Mouse (Mus musculus): ENCODE data around the gene Wdr93. TPM values are rescaled to one million over a fixed set of nuclear protein-coding genes. Genes with fewer than 3 reads are reported as not detected.

The Wdr93 gene
- total RNA-seq (2021) = under 1 TPM in 1 of 2 experiments, not detected in 1; 0.14 TPM

DNA sequence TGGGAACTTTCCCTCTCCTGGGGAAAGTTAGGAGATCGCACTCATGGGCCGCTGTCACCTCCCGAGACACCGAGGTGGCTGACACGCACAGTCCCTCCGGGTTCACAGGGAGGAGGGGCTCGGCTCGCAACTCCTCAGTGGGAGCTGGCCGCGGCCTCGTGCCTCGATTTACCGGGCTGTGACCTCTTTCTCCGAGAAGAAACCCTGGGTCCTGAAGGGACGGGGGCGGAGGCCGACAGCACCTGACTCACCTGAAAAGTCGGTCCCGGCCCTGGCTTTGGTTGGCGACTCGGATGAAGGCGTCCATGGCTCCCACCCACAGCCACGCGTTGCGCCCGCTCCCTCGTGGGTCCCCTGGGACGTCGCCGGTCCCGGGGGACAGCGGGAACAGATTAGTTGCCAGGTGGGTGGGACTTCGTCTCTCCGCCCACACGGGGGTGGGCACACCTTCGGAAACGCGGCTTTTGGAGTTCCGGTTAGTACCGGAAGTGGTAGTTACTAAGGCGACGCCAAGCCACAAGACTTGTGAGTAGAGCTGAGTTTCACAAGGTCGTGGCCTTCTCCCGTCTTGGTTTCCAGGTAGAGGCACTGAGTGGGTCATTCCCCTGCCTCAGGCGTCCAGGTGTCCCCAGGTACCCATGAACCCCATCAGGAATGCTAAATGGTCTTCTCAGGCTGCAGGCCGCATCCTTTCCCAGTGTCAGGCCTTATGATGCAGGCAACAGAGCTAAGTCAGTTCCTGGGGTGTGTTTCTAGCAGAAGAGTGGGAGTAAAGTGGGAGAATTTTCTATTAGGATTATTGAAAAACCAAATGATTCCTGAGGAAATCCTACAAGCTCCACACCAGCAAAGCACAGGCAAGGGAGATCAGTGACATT, at the start of gene Wdr93, which contains the start of gene Pex11a:
Gene Wdr93, plus strand, starts transcription at position 505 of the 878 bp plus-strand sequence.
Gene Pex11a, minus strand, starts transcription at position 473 of the 878 bp plus-strand sequence.
- peak; percentile 65 to 73 for DNase-seq
- intact Hi-C loops (cut with DNase I) = no loop called here

GRCm38 (mm10) chr7:79696495-79696894, 46.5 kb upstream of the Wdr93 start:
- intact Hi-C loops (cut with DNase I) = no loop called here
- DNase-seq = no peak

- intact Hi-C loops (cut with DNase I) = no loop called here
- no peak for DNase-seq
Observed at GRCm38 (mm10) chr7:79702755-79703154, 40.2 kb upstream of the Wdr93 start.

DNA sequence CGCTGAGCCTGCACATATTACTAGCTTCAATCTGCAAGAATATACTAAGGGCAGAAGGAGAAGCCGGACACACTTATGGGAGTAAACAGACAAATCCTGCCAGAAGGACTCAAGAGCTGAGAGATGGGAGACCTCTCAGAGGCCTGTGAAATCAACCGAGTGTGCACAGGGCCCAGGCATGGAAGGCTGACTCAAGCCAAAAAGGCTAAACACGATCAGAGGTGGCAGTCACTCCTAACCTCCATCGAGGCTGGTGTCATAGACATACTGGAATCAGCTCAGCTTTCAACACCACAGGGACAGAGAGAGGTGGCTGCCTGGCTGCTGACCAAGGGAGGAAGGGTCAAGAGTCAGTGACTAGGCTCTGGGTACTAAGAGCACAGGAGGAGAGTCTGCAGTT, 37.8 kb upstream of the Wdr93 start:
- no peak for DNase-seq
- intact Hi-C loops (cut with DNase I) = no loop called here

DNA sequence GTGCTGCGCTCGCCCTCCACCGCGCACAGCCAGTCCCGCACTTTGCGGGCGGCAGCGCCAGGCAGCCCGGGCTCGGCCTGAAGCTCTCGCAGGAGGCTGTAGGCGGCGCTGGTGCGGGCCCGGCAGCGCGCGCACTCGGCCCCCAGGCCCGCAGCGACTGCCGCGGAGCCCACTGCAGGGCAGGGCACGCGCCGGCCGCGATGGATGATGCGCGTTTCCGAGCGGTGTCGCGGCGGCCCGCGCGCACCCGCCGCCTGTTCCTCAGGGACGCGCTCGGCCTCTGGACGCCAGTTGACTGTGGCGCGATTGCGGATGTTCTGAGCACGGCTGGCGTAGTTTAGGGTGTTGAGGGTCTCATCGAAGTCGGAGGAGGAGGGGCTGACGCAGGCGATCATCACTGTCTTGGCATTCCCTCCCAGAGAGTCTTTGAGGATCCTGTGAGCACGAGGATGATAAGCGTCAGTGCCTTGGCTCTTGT, 32.8 kb upstream of the Wdr93 start:
- intact Hi-C loops (cut with DNase I) = no loop called here
- no peak for DNase-seq

DNA sequence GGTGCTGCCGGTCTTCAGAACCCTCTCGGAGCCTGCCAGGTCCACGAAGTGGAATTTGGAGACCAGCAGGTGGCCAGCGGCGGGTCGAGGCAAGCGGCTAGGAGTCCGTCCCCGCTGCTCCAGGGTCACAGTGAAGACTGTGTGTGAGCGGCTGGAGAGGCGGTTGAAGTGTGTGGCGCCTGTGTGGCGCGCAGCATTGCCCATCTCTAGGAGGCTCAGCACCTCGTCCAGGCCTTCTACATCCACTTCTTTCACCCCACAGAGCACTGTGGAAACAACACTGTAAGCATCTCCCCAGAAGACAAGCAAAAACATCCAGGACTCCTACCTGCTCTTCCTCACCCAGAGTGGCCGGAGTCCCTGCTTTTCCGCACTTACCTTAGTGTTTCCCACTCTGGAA, 32.1 kb upstream of the Wdr93 start:
- intact Hi-C loops (cut with DNase I) = no loop called here
- no peak for DNase-seq

DNA sequence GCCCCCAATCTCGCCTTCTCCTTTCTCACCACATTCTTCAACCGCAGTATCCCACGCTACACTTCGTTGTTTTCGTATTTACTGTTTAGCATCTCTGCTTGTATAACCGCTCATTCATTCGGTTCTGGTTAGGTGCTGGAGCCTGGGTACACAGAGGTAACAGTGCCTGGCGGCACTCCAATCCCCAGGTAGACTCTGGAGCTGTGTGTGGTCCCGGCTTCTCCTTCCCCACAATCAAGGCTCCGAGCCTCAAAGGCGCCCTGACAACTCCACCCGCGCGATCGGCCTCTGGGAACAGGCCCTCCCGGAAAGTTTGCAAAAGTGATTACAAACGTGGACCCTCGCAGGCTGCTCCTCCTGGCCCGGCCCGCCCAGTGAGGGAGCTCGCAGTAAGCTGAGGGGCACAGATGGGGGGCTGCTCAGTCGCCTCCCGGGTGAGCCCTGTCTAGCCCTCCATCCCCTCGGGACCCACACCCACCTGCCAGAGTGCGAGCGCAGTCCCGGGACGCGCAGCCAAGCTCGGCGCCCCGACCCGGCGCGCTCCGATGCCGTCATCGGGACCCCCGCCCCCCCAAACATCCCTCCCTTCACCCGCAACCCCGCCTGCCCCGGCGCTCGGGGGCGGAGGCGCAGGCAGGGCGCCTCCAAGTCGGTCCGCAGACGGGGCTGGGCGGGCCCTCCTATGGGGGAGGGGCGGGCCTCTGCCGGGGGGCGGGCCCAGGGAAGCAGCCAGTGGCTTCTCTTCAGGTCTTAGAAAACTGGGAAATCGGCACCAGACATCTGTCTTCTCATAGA, 27.6 kb upstream of the Wdr93 start, which contains the start of gene Kif7:
Gene Kif7, minus strand, starts transcription at position 534 of the 795 bp plus-strand sequence.
- DNase-seq = peak; percentile 77 to 82
- intact Hi-C loops (cut with DNase I) = no loop called here

GRCm38 (mm10) chr7:79721386-79721977, 21.5 kb upstream of the Wdr93 start:
- DNase-seq = peak; percentile 65 to 68
- intact Hi-C loops (cut with DNase I) = no loop called here

DNA sequence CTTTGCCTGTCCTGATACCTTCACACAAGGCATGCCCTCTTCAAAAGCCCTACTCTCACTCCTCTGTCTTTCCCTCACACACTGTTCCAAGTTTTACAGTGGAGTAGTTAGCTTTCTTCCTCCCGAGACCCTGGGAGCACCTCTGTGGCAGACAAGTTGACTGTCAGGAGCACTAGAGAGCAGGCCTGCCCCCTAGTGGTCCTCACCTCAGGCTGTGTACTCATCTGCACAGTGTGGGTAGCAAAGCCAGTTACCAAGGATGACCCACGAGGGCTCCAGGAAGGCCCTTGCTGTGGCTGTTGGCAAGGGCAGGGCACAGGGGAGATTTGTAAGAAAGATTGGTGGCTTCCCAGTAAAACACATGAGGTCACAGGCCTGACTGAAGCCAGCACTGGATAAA, 15.9 kb upstream of the Wdr93 start:
- intact Hi-C loops (cut with DNase I) = loop anchor here (5.0 kb wide), 2 partner anchors 65 to 230 kb away; partner anchors contain the start of gene Ticrr
- peak; percentile 36 to 71 for DNase-seq

DNA sequence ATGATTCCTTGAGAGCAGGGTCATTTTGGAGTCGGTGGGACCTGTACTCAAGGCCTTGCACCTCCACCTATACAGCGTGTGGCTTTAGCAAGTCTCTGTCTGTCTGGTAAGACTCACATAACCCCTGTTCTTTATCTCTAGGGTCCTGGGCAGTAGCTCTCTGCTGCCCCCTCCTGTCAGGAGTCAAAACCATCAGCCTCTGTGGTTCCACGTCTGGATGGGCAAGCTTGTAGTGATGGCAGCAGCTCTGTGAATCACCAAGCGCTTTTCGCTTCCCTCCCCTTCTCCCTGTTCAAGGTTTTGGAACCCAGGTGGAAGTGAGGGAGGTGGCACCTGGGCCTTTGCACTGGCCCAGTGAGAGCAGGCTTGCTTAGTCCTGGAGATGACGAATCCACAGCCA, 14.7 kb upstream of the Wdr93 start:
- peak; percentile 63 to 69 for DNase-seq
- intact Hi-C loops (cut with DNase I) = loop anchor here (5.0 kb wide), 2 partner anchors 66 to 231 kb away; partner anchors contain the start of gene Ticrr

DNA sequence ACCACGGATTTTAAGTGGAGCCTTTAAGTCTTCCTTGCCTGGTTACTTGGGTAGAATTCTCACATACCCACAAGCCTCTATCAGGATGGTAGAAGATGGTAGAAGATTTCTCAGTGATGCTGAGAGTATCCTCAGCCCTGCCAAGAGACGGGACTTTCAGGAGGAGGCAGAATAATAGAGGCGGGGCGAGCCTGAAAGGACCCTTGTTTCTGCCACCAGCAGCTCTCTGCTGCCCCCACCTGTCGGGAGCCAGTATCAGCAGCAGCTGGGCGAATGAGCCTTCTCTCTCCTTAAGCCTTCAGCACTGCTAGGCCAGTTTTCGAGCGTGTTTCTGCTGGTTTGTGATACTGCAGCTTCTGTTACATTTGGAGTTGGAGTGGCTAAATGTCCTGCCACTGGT, 13.8 kb upstream of the Wdr93 start:
- intact Hi-C loops (cut with DNase I) = loop anchor here (1.0 to 5.0 kb wide), 3 partner anchors 67 to 232 kb away; partner anchors contain the start of gene Ticrr
- DNase-seq = peak; percentile 68 to 78

DNA sequence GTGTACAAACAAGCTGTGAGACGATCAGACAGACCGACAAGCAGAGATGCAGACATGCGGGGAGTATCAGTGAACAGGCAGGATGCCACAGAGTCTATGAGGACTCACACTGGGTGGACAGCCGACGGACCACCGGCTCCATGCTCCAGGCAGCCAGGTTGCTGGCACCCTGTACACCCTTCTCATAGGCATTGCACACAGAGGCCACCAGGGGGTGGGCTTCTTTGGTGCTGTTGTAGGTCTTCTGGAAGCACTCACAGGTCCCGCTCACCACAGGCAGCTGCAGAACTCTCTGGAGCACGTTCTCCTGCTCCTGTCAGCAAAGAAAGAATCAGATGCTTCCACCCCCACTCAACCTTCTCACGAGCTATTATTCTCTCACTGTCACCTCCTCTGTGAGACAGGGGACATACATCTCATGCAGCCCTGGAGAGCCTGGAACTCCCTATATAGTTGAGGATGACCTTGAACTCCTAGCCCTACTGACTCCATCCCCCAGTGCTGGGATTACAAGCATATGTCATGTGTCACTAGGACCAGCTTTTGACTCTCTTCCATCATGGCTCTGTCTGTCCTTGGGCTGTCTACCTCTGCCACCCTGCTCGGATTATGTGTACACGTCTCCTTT, 13.1 kb upstream of the Wdr93 start:
- intact Hi-C loops (cut with DNase I) = loop anchor here (1.0 to 5.0 kb wide), 3 partner anchors 68 to 233 kb away; partner anchors contain the start of gene Ticrr
- no peak for DNase-seq

GRCm38 (mm10) chr7:79731438-79731837, 11.5 kb upstream of the Wdr93 start:
- intact Hi-C loops (cut with DNase I) = no loop called here
- DNase-seq = no peak

DNA sequence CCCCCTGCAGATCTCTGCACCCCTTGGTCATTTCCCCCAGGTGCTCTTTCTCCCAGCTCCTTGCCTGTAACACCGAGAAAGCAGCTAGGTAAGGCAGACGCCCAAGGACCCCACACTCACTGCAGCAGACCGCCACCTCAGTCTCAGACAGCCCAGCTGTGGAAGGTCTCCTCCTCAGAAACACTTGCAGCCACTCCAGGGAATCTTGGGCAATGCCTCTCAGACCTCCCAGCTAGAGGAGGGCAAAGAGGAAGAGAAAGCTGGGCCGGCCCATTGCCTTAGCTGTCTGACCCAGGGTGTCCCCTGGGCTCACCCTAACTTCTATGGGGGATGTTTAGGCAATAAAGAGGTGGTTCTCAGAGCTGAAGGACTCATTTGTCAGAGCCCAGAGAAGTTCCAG, 10.3 kb upstream of the Wdr93 start, which contains the start of gene Plin1:
Gene Plin1, minus strand, starts transcription at position 282 of the 400 bp plus-strand sequence.
- intact Hi-C loops (cut with DNase I) = no loop called here

DNA sequence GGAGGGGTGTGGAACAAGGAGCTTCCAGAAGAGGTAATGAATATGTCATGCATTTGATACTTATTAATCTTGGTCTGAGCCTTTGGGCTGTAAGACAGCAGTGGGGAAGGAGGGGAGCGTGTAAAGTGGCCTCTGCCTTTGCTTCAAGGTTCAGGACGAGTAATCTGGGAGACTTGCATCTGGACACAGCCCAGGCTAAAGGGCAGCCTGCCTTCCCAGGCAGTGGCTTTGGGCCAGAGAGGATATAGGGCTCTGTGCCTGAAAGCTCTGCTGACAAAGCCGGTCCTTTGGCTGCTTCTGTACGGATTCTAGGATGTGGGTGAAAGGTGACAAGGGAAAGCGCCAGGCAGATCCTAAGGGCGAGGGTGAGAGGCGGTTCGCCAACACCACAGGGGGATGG, 8.4 kb upstream of the Wdr93 start:
- intact Hi-C loops (cut with DNase I) = no loop called here

More for the DNA sequence above, 10.3 kb upstream of the Wdr93 start, which contains the start of gene Plin1:
- no peak for DNase-seq

GRCm38 (mm10) chr7:79736511-79736910, 6.5 kb upstream of the Wdr93 start:
- intact Hi-C loops (cut with DNase I) = no loop called here
- no peak for DNase-seq

More for the DNA sequence above, 8.4 kb upstream of the Wdr93 start:
- DNase-seq = peak; percentile 55 to 67

- DNase-seq = no peak
- intact Hi-C loops (cut with DNase I) = no loop called here
Observed at GRCm38 (mm10) chr7:79738913-79739312, 4.0 kb upstream of the Wdr93 start.

DNA sequence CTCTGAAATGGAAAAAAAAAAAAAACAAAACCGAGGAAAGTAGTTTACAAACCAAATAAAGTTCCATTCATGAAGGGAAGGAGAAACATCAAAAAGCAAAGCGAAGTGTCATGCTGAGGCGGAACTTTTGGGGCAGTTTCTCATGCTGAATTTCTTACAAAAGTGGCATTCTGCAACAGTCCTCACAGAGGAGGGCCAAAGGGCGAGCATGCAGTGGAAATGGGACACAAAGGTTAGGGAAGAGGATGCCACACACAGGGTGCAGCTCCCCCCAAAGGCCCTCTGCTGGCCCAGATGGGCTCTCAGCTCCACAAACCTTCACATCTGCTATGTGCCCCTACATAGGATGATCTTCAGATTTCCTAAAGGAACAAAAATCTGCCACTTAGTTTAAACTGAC, 2.7 kb upstream of the Wdr93 start:
- intact Hi-C loops (cut with DNase I) = no loop called here
- DNase-seq = no peak

GRCm38 (mm10) chr7:79742277-79742658, 695 bp upstream of the Wdr93 start:
- DNase-seq = no peak
- intact Hi-C loops (cut with DNase I) = no loop called here

DNA sequence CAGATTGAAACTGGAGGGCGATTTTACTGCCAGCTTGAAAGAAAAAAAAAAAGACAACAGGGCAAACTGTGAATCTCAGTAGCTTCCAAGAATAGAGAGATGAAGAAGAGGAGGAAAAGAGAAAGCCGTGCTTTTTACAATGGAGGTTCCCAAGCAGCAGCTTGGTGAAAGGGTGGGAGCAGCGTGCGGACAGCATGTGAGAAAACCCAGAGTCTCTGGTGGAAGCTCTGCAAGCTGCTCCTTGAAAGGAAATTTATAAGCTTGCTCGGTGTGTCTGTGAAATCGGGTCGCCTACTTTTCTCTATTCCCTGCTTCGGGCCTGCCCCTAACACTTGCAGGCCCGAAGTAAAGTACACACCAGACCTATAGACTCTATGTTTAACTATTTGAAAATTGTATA, 1.1 kb downstream of the Wdr93 start:
- DNase-seq = no peak
- intact Hi-C loops (cut with DNase I) = no loop called here

All from heart, postnatal 36 days (tissue).